Mouse (Mus musculus): ENCODE results near the gene Uqcr11. TPM values are rescaled to one million over a fixed set of nuclear protein-coding genes. Genes with fewer than 3 reads are reported as not detected.

Uqcr11 gene
- total RNA-seq, 2 experiments from 2014 or later: 520 to 551 TPM

Small RNAs within 50 kb of the gene (microRNA-seq; reads per million reads assigned to microRNA genes)
- 0 to 0.40 reads per million in 2 experiments for gene Gm22721

Other genes with a start within 250 kb of the Uqcr11 start
- gene Cirbp, start 240.8 kb downstream of the Uqcr11 start, total RNA-seq (2021): 10 to 100 TPM; 69.5 to 97.5 TPM
- gene 1600002K03Rik, start 233.9 kb downstream of the Uqcr11 start, total RNA-seq (2021): 1 to 10 TPM; 5.8 to 6.2 TPM
- 10 to 100 TPM; 11.9 to 12.7 TPM for gene Efna2, start 227.3 kb downstream of the Uqcr11 start, total RNA-seq (2021)
- gene Mum1, start 180.4 kb downstream of the Uqcr11 start, total RNA-seq (2021): 10 to 100 TPM; 39.5 to 48.9 TPM
- gene Ndufs7, start 157.7 kb downstream of the Uqcr11 start, total RNA-seq (2021): 100 to 1,000 TPM; 196 to 223 TPM
- gene Gamt, start 145.8 kb downstream of the Uqcr11 start, total RNA-seq (2021): 10 to 100 TPM; 43.1 to 54.7 TPM
- gene Dazap1, start 145.3 kb downstream of the Uqcr11 start, total RNA-seq (2021): 10 to 100 TPM; 76.8 to 91.2 TPM
- gene Rps15, start 114.4 kb downstream of the Uqcr11 start, total RNA-seq (2021): 100 to 1,000 TPM; 790 to 900 TPM
- gene Apc2, start 110.9 kb downstream of the Uqcr11 start, total RNA-seq (2021): 100 to 1,000 TPM; 101 to 115 TPM
- gene 2310011J03Rik, start 86.3 kb downstream of the Uqcr11 start, total RNA-seq (2021): 10 to 100 TPM; 20.7 to 26.3 TPM
- 1 to 10 TPM; 2.3 to 2.8 TPM for gene Pcsk4, start 77.3 kb downstream of the Uqcr11 start, total RNA-seq (2021)
- gene Reep6, start 76.9 kb downstream of the Uqcr11 start, total RNA-seq (2021): 10 to 100 TPM in 1 of 2 experiments, 1 to 10 TPM in 1; 9.7 to 10.6 TPM
- gene Adamtsl5, start 58.4 kb downstream of the Uqcr11 start, total RNA-seq (2021): 1 to 10 TPM; 3.8 to 5.5 TPM
- 10 to 100 TPM; 14.6 to 16.9 TPM for gene Plk5, start 50.4 kb downstream of the Uqcr11 start, total RNA-seq (2021)
- 10 to 100 TPM; 18.9 to 19.3 TPM for gene Mex3d, start 19.2 kb downstream of the Uqcr11 start, total RNA-seq (2021)
- 100 to 1,000 TPM; 138 to 159 TPM for gene Mbd3, start 7.3 kb downstream of the Uqcr11 start, total RNA-seq (2021)
- gene Tcf3, start 26.8 kb upstream of the Uqcr11 start, total RNA-seq (2021): 10 to 100 TPM; 26.9 to 32.1 TPM
- gene Onecut3, start 88.0 kb upstream of the Uqcr11 start, total RNA-seq (2021): not detected
- under 1 TPM; 0.19 to 0.47 TPM for gene Atp8b3, start 132.3 kb upstream of the Uqcr11 start, total RNA-seq (2021)
- gene Rexo1, start 154.7 kb upstream of the Uqcr11 start, total RNA-seq (2021): 10 to 100 TPM; 45.2 to 54.6 TPM
- gene Klf16, start 170.5 kb upstream of the Uqcr11 start, total RNA-seq (2021): 10 to 100 TPM; 57.3 to 57.6 TPM
- gene Abhd17a, start 183.5 kb upstream of the Uqcr11 start, total RNA-seq (2021): 100 to 1,000 TPM; 184 to 192 TPM
- 10 to 100 TPM; 44.1 to 45.5 TPM for gene Scamp4, start 196.0 kb upstream of the Uqcr11 start, total RNA-seq (2021)
- gene Adat3, start 196.1 kb upstream of the Uqcr11 start, total RNA-seq (2021): 1 to 10 TPM; 1.7 to 1.8 TPM
- 1 to 10 TPM; 2.4 to 3.4 TPM for gene Gm49322, start 199.2 kb upstream of the Uqcr11 start, total RNA-seq (2021)
- 100 to 1,000 TPM; 208 to 236 TPM for gene Csnk1g2, start 216.0 kb upstream of the Uqcr11 start, total RNA-seq (2021)